Mouse (Mus musculus) erythroblast, embryonic 14.5 days (primary cell): ENCODE data around the gene Plac8.

ENCODE experiments used
- GATA1 ChIP-seq: IDR thresholded peaks from 2 replicates; pipeline ENCODE4 v1.6.1; 2012; ENCODE audit warnings: low read length, inconsistent platforms, mixed read lengths
- TAL1 ChIP-seq: IDR thresholded peaks from 3 replicates; pipeline ENCODE4 v1.6.1; 2012; ENCODE audit warnings: low read length, inconsistent platforms, mixed read lengths

DNA sequence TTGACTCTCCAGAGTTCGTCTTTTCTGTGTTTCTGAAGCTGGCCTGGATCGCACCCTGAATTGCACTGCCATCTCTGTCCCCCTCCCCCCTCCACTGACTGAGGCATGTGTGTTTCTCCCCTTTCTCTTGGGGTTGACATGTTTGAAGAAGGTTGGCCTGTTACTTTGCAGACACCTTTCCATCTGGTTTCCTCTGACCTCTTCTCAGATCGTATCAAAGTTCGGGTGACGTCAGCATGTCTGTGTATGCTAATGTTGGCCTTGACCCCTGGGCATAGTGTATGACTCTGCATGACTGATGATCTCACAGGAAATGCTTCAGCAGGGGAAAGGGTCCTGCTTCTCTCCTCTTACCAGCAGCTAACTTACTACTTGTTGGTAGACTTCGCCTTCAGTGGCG lies 11.0 kb upstream of the Plac8 start:
- TF ChIP-seq GATA1, result no peak
- no peak for TF ChIP-seq TAL1
